Mouse (Mus musculus): Measurements from ENCODE around the gene Rin2. TPM values are rescaled to one million over a fixed set of nuclear protein-coding genes. Genes with fewer than 3 reads are reported as not detected.
A peak's percentile ranks its signal among the peaks of the same experiment; 100 is the strongest.

Rin2 gene
- polyA plus RNA-seq, 1 experiment from 2014 or later = 37.9 TPM

DNA sequence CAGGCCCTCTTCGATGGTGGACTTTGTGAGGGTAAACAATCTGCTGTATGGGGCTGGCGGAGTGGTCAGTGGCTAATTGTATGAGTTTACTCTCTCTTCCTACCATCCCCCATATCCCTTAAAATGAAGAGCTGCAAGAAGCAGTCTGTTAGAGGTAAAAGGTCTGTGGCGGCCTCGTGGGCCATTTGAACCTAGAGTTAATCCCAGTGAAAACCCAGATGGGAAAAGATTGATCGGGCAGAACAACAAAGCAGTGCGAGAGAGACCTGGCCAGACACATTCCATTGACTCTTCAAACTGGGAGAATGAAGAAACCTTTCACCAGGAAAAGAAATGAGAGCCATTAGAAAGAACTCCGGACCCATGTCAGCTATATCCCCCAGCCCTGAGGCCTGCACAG is 11.1 kb upstream of the Rin2 start:
- Histone ChIP-seq H3K27me3 (ENCODE audit: control insufficient read depth, insufficient read depth, low read depth, low read length) (no peaks in the 10 kb centered on the region), H3K4me2 (ENCODE audit: low read depth, low read length) (no peak overlapping the region), H3K36me3 (ENCODE audit: control insufficient read depth, insufficient read depth, low read length) (no peaks in the 10 kb centered on the region), H3K9me3 (ENCODE audit: control insufficient read depth, low read length) (no peaks in the 10 kb centered on the region), H3K27ac (ENCODE audit: low read length) (no peak overlapping the region), H3K4me1 (replicated peaks; ENCODE audit: control insufficient read depth, insufficient read depth, low read length) (no peaks in the 10 kb centered on the region), H3K4me3 (ENCODE audit: low read length) (no peak overlapping the region), H3K9ac (ENCODE audit: low read length) (no peak overlapping the region)
- WGBS = 74% methylated on average over 7 of the region's 7 CpGs
- ATAC-seq (ENCODE audit: low read depth) = no peak

DNA sequence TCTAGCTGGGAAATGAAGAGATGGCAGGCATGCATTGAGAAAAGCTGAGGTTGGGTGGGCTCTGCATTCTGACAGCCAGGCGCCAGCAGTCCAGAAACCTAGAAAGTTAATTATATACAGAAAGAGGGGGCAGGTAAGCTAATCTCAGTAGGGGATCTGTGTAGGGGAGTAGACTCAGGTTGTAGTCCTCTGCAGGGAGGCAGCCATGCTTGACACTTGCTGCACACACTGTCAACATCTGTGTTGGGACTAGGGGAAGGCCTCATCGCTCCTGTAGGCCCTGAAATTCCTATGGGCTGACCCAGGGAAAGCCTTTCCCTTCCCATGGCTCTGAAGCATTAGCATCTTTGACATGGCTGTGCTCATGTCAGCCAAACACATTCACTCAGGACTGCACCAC is 10.7 kb upstream of the Rin2 start:
- ATAC-seq (ENCODE audit: low read depth) = no peak
- no peak overlapping the region for H3K4me3 ChIP-seq (ENCODE audit: low read length)
- no peak overlapping the region for H3K9ac ChIP-seq (ENCODE audit: low read length)
- 75% methylated on average over 2 of the region's 2 CpGs for whole genome bisulfite sequencing
- H3K27ac ChIP-seq (ENCODE audit: low read length) = no peak overlapping the region
- no peak overlapping the region for H3K4me2 ChIP-seq (ENCODE audit: low read depth, low read length)
- no peaks in the 10 kb centered on the region for H3K4me1 ChIP-seq (replicated peaks; ENCODE audit: control insufficient read depth, insufficient read depth, low read length)
- H3K36me3 ChIP-seq (ENCODE audit: control insufficient read depth, insufficient read depth, low read length) = no peaks in the 10 kb centered on the region
- no peaks in the 10 kb centered on the region for H3K9me3 ChIP-seq (ENCODE audit: control insufficient read depth, low read length)
- no peaks in the 10 kb centered on the region for H3K27me3 ChIP-seq (ENCODE audit: control insufficient read depth, insufficient read depth, low read depth, low read length)

- H3K4me2 ChIP-seq (ENCODE audit: low read depth, low read length) = no peak overlapping the region
- no peaks in the 10 kb centered on the region for H3K36me3 ChIP-seq (ENCODE audit: control insufficient read depth, insufficient read depth, low read length)
- no peak overlapping the region for H3K27ac ChIP-seq (ENCODE audit: low read length)
- H3K9ac ChIP-seq (ENCODE audit: low read length) = no peak overlapping the region
- H3K9me3 ChIP-seq (ENCODE audit: control insufficient read depth, low read length) = no peaks in the 10 kb centered on the region
- no peak overlapping the region for H3K4me3 ChIP-seq (ENCODE audit: low read length)
- H3K27me3 ChIP-seq (ENCODE audit: control insufficient read depth, insufficient read depth, low read depth, low read length) = no peaks in the 10 kb centered on the region
- no peak for ATAC-seq (ENCODE audit: low read depth)
- H3K4me1 ChIP-seq (replicated peaks; ENCODE audit: control insufficient read depth, insufficient read depth, low read length) = no peaks in the 10 kb centered on the region
- WGBS = 48% methylated on average over 4 of the region's 4 CpGs
Measured at GRCm38 (mm10) chr2:145668135-145668534, 6.9 kb upstream of the Rin2 start.

DNA sequence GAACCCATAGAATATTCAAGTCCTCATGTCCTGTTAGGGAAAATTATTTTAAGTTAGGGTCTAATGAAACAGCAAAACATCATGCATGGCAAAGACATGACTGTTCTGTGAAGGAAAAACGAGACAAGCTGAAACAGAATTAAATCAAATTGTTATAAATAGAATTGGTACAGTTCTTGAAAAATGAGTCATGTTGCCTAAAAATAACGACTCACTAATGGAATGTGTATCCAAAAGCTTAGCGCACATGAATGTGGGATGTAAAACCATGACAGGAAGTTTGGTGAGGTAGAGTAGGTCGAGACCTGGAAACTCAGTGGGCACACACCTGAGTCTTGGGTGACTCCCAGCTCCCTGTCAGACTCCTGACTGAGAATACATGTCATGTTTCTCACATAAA is 4.9 kb upstream of the Rin2 start:
- Histone ChIP-seq H3K27ac (ENCODE audit: low read length) (no peak overlapping the region), H3K27me3 (ENCODE audit: control insufficient read depth, insufficient read depth, low read depth, low read length) (no peaks in the 10 kb centered on the region), H3K9me3 (ENCODE audit: control insufficient read depth, low read length) (no peaks in the 10 kb centered on the region), H3K4me1 (replicated peaks; ENCODE audit: control insufficient read depth, insufficient read depth, low read length) (peaks cover 9% of the 10 kb centered on the region), H3K4me3 (ENCODE audit: low read length) (no peak overlapping the region), H3K9ac (ENCODE audit: low read length) (no peak overlapping the region), H3K36me3 (ENCODE audit: control insufficient read depth, insufficient read depth, low read length) (no peaks in the 10 kb centered on the region), H3K4me2 (ENCODE audit: low read depth, low read length) (no peak overlapping the region)
- ATAC-seq (ENCODE audit: low read depth) = no peak
- 76% methylated on average over 4 of the region's 4 CpGs for WGBS

GRCm38 (mm10) chr2:145674496-145675141 is 396 bp upstream of the Rin2 start:
- peaks cover 22% of the 10 kb centered on the region for H3K4me1 ChIP-seq (replicated peaks; ENCODE audit: control insufficient read depth, insufficient read depth, low read length)
- peak; percentile 23 for ATAC-seq (ENCODE audit: low read depth)
- WGBS = 3% methylated on average over 23 of the region's 23 CpGs

GRCm38 (mm10) chr2:145675756-145676543 is 935 bp downstream of the Rin2 start:
- WGBS = 1% methylated on average over 26 of the region's 27 CpGs
- peak overlapping the region; percentile 92 for H3K27ac ChIP-seq (ENCODE audit: low read length)
- peaks cover 33% of the 10 kb centered on the region for H3K4me1 ChIP-seq (replicated peaks; ENCODE audit: control insufficient read depth, insufficient read depth, low read length)
- H3K9ac ChIP-seq (ENCODE audit: low read length) = peak overlapping the region; percentile 83
- peak overlapping the region; percentile 85 for H3K4me3 ChIP-seq (ENCODE audit: low read length)
- peaks cover 3% of the 10 kb centered on the region; the same call in 1 of the 2 replicates for H3K9me3 ChIP-seq (ENCODE audit: control insufficient read depth, low read length)
- H3K36me3 ChIP-seq (ENCODE audit: control insufficient read depth, insufficient read depth, low read length) = no peaks in the 10 kb centered on the region
- ATAC-seq (ENCODE audit: low read depth) = peak; percentile 57
- H3K4me2 ChIP-seq (ENCODE audit: low read depth, low read length) = peak overlapping the region; percentile 92
- no peaks in the 10 kb centered on the region for H3K27me3 ChIP-seq (ENCODE audit: control insufficient read depth, insufficient read depth, low read depth, low read length)

More at GRCm38 (mm10) chr2:145674496-145675141, 396 bp upstream of the Rin2 start:
- no peaks in the 10 kb centered on the region for H3K36me3 ChIP-seq (ENCODE audit: control insufficient read depth, insufficient read depth, low read length)
- no peaks in the 10 kb centered on the region for H3K27me3 ChIP-seq (ENCODE audit: control insufficient read depth, insufficient read depth, low read depth, low read length)
- H3K4me2 ChIP-seq (ENCODE audit: low read depth, low read length) = peak overlapping the region; percentile 92
- H3K27ac ChIP-seq (ENCODE audit: low read length) = peak overlapping the region; percentile 92
- peak overlapping the region; percentile 83 for H3K9ac ChIP-seq (ENCODE audit: low read length)
- H3K4me3 ChIP-seq (ENCODE audit: low read length) = peak overlapping the region; percentile 85
- H3K9me3 ChIP-seq (ENCODE audit: control insufficient read depth, low read length) = peaks cover 3% of the 10 kb centered on the region; the same call in 1 of the 2 replicates

- no peak for ATAC-seq (ENCODE audit: low read depth)
- H3K9ac ChIP-seq (ENCODE audit: low read length) = peak overlapping the region; percentile 83
- no peaks in the 10 kb centered on the region for H3K27me3 ChIP-seq (ENCODE audit: control insufficient read depth, insufficient read depth, low read depth, low read length)
- peak overlapping the region; percentile 85; the same call in 1 of the 2 replicates for H3K4me3 ChIP-seq (ENCODE audit: low read length)
- H3K4me1 ChIP-seq (replicated peaks; ENCODE audit: control insufficient read depth, insufficient read depth, low read length) = peaks cover 34% of the 10 kb centered on the region
- 13% methylated on average over 3 of the region's 3 CpGs for WGBS
- H3K4me2 ChIP-seq (ENCODE audit: low read depth, low read length) = peak overlapping the region; percentile 92
- no peaks in the 10 kb centered on the region for H3K36me3 ChIP-seq (ENCODE audit: control insufficient read depth, insufficient read depth, low read length)
- H3K9me3 ChIP-seq (ENCODE audit: control insufficient read depth, low read length) = peaks cover 3% of the 10 kb centered on the region; the same call in 1 of the 2 replicates
- peak overlapping the region; percentile 92 for H3K27ac ChIP-seq (ENCODE audit: low read length)
Measured at GRCm38 (mm10) chr2:145676544-145676925, 1.5 kb downstream of the Rin2 start.

DNA sequence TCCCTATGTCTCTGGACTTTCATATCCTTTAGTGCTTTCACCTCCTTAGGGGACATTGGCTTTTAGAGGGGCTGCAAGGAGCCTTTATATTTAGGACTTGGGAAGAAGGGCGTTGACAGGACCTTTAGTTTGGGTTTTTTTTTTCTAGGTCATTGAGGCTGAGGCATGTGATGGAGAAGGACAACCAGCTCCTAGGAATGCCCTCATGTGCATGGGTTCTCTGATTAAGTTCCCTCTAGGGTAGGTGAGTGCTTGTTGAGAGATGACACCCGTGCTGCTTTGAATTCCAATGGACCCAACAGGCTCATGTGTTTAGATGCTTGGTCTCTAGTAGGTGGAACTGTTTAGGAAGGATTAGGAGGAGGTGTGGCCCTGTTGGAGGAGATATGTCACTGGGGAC is 1.9 kb downstream of the Rin2 start:
- peaks cover 34% of the 10 kb centered on the region for H3K4me1 ChIP-seq (replicated peaks; ENCODE audit: control insufficient read depth, insufficient read depth, low read length)
- no peak overlapping the region for H3K9ac ChIP-seq (ENCODE audit: low read length)
- no peak overlapping the region for H3K4me3 ChIP-seq (ENCODE audit: low read length)
- 69% methylated on average over 2 of the region's 2 CpGs for WGBS
- H3K36me3 ChIP-seq (ENCODE audit: control insufficient read depth, insufficient read depth, low read length) = no peaks in the 10 kb centered on the region
- no peak for ATAC-seq (ENCODE audit: low read depth)
- peak overlapping the region; percentile 92 for H3K4me2 ChIP-seq (ENCODE audit: low read depth, low read length)
- peaks cover 3% of the 10 kb centered on the region; the same call in 1 of the 2 replicates for H3K9me3 ChIP-seq (ENCODE audit: control insufficient read depth, low read length)
- peak overlapping the region; percentile 92 for H3K27ac ChIP-seq (ENCODE audit: low read length)
- no peaks in the 10 kb centered on the region for H3K27me3 ChIP-seq (ENCODE audit: control insufficient read depth, insufficient read depth, low read depth, low read length)

DNA sequence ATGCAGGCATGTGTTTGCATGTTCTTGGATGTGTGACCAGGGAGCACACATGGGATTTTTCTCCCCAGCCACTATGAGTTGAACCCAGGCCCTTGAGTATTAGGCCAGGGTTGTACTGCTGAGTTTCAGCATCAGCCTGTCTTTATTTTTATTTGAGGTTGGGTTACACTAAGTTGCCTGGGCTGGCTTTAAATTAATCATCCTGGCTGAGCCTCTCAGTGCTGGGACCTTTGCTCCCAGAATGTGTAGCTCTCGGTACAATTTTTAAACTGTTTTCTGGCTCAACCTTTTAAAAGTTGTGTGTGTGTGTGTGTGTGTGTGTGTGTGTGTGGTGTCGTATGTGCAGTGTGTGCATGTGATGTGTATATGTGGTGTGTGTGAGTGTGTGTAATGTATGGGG is 5.1 kb downstream of the Rin2 start:
- Histone ChIP-seq H3K4me2 (ENCODE audit: low read depth, low read length) (no peak overlapping the region), H3K9me3 (ENCODE audit: control insufficient read depth, low read length) (peaks cover 3% of the 10 kb centered on the region; the same call in 1 of the 2 replicates), H3K27me3 (ENCODE audit: control insufficient read depth, insufficient read depth, low read depth, low read length) (no peaks in the 10 kb centered on the region), H3K9ac (ENCODE audit: low read length) (no peak overlapping the region), H3K36me3 (ENCODE audit: control insufficient read depth, insufficient read depth, low read length) (no peaks in the 10 kb centered on the region), H3K4me1 (replicated peaks; ENCODE audit: control insufficient read depth, insufficient read depth, low read length) (peaks cover 48% of the 10 kb centered on the region), H3K27ac (ENCODE audit: low read length) (no peak overlapping the region), H3K4me3 (ENCODE audit: low read length) (no peak overlapping the region)
- 57% methylated on average over 2 of the region's 2 CpGs for WGBS
- no peak for ATAC-seq (ENCODE audit: low read depth)
